Mouse (Mus musculus) midbrain, postnatal 0 days (tissue): ENCODE measurements at regions not wholly inside any gene's neighbourhood (a gene's known extent, or its start where the extent isn't known, plus 50 kb on each side); places are given as distances from the start of the nearest gene placed in this dataset.

Experiments
- ATAC-seq: fragments of 200-750 bp; cut with Nextera tagmentation; 2 replicates; pipeline ENCODE4 v1.8.0; 2017; ENCODE audit warnings: moderate number of reproducible peaks, mild to moderate bottlenecking, moderate TSS enrichment, moderate library complexity; ENCODE audit not compliant: low FRiP score
- DNase-seq: peaks from one replicate; pipeline ENCODE4 v3.0.0-alpha.2; 2015; ENCODE audit warnings: low spot score
- H3K27ac ChIP-seq: fragments of 300-500 bp; sonication (generic); 2 replicates; pipeline ENCODE4 v1.5.1; 2014; ENCODE audit warnings: low read depth, mild to moderate bottlenecking, low read length, mixed read lengths
- H3K27me3 ChIP-seq: fragments of 300-500 bp; sonication (generic); 2 replicates; pipeline ENCODE4 v1.6.1; 2014; ENCODE audit warnings: low read length, control low read depth, mixed read lengths; ENCODE audit not compliant: insufficient read depth
- H3K36me3 ChIP-seq: fragments of 300-500 bp; sonication (generic); 2 replicates; pipeline ENCODE4 v1.6.1; 2014; ENCODE audit warnings: low read length, control low read depth, mixed read lengths; ENCODE audit not compliant: insufficient read depth
- H3K4me1 ChIP-seq: fragments of 300-500 bp; sonication (generic); 2 replicates; pipeline ENCODE4 v1.6.1; 2014; ENCODE audit warnings: mild to moderate bottlenecking, control low read depth, antibody characterized with exemption, low read length, mixed read lengths; ENCODE audit not compliant: insufficient read depth
- H3K4me2 ChIP-seq: fragments of 300-500 bp; sonication (generic); 2 replicates; pipeline ENCODE4 v1.6.1; 2014; ENCODE audit warnings: low read depth, mild to moderate bottlenecking, low read length, mixed read lengths; ENCODE audit not compliant: poor library complexity, severe bottlenecking
- H3K4me3 ChIP-seq: fragments of 300-500 bp; sonication (generic); 2 replicates; pipeline ENCODE4 v1.5.1; 2014; ENCODE audit warnings: low read depth, mild to moderate bottlenecking, low read length, moderate library complexity
- H3K9ac ChIP-seq: fragments of 300-500 bp; sonication (generic); replicated peaks from 2 replicates; pipeline ENCODE4 v1.6.1; 2014; ENCODE audit warnings: mild to moderate bottlenecking, low read length, moderate library complexity, mixed read lengths; ENCODE audit not compliant: poor library complexity, severe bottlenecking
- H3K9me3 ChIP-seq: fragments of 300-500 bp; sonication (generic); 2 replicates; pipeline ENCODE4 v1.6.1; 2016; ENCODE audit warnings: low read length, control low read depth
- CTCF ChIP-seq: IDR thresholded peaks from 2 replicates; pipeline ENCODE4 v1.5.1; 2016; ENCODE audit warnings: antibody characterized with exemption, mild to moderate bottlenecking
- WGBS: fragments of 180-500 bp; shearing (Covaris S2); extraction: QIAGEN DNeasy Blood & Tissue Kit; methylation state at CpG from one replicate; pipeline ENCODE4 v1.1.7; 2014; 5-methylcytosine and 5-hydroxymethylcytosine counted together

- Histone ChIP-seq H3K27ac (peak overlapping the region; percentile 55; the same call in 1 of the 2 replicates), H3K27me3 (no peaks in the 10 kb centered on the region), H3K9me3 (no peaks in the 10 kb centered on the region), H3K9ac (no peak overlapping the region), H3K4me2 (no peak overlapping the region), H3K4me1 (peaks cover 2% of the 10 kb centered on the region; the same call in 1 of the 2 replicates), H3K4me3 (no peak overlapping the region), H3K36me3 (no peaks in the 10 kb centered on the region)
- 53% methylated on average over 6 of the region's 6 CpGs for WGBS
- DNase-seq = no peak
- ATAC-seq = no peak
- no peak for TF ChIP-seq CTCF
Measured at GRCm38 (mm10) chr8:107821522-107821921, 120.9 kb upstream of the Zfhx3 start.

GRCm38 (mm10) chr8:107824096-107824495 is 118.3 kb upstream of the Zfhx3 start:
- no peak overlapping the region for H3K27ac ChIP-seq
- DNase-seq (no peak), ATAC-seq (no peak)
- H3K4me1 ChIP-seq = no peaks in the 10 kb centered on the region
- peak overlapping the region; percentile 44; the same call in 1 of the 2 replicates for H3K9ac ChIP-seq
- H3K4me3 ChIP-seq = no peak overlapping the region
- no peaks in the 10 kb centered on the region for H3K9me3 ChIP-seq
- WGBS = 20% methylated on average over 7 of the region's 7 CpGs
- H3K27me3 ChIP-seq = no peaks in the 10 kb centered on the region
- TF ChIP-seq CTCF = no peak
- no peaks in the 10 kb centered on the region for H3K36me3 ChIP-seq
- H3K4me2 ChIP-seq = peak overlapping the region; percentile 55

GRCm38 (mm10) chr8:107824640-107825039 is 117.8 kb upstream of the Zfhx3 start:
- no peaks in the 10 kb centered on the region for H3K27me3 ChIP-seq
- peak overlapping the region; percentile 62 for H3K27ac ChIP-seq
- peak overlapping the region; percentile 44; the same call in 1 of the 2 replicates for H3K9ac ChIP-seq
- no peaks in the 10 kb centered on the region for H3K9me3 ChIP-seq
- H3K4me1 ChIP-seq = no peaks in the 10 kb centered on the region
- no peak for ATAC-seq
- peak; percentile 56 for DNase-seq
- H3K4me3 ChIP-seq = peak overlapping the region; percentile 20
- peak; percentile 40 for TF ChIP-seq CTCF
- peak overlapping the region; percentile 55 for H3K4me2 ChIP-seq
- no peaks in the 10 kb centered on the region for H3K36me3 ChIP-seq
- WGBS = under 1% methylated on average over 14 of the region's 14 CpGs

- WGBS = 84% methylated on average over 17 of the region's 17 CpGs
- Histone ChIP-seq H3K36me3 (no peaks in the 10 kb centered on the region), H3K27ac (no peak overlapping the region), H3K4me3 (no peak overlapping the region), H3K27me3 (no peaks in the 10 kb centered on the region), H3K4me1 (no peaks in the 10 kb centered on the region), H3K9ac (no peak overlapping the region), H3K9me3 (no peaks in the 10 kb centered on the region), H3K4me2 (no peak overlapping the region)
- DNase-seq (no peak), ATAC-seq (no peak)
- TF ChIP-seq CTCF = no peak
Measured at GRCm38 (mm10) chr8:107827500-107828125, 114.8 kb upstream of the Zfhx3 start.

DNA sequence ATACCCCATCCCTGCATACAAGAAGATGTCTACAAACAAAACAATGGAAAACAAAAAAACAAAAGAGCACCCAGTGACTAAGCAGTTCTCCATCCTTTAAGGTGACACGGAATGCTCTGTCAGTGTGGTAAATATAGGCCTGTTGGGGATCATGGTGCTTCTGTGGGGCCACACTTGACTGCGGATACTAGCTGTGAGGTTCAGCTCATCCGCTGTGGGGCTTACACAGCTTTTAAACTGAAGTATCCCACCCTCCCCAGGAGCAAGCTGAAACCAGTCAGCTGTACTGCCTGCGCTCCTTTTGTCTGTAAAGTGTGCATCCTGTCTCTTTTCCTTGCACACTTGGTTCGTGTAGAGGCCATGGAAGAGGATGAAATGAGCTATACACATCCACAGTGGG is 113.9 kb upstream of the Zfhx3 start:
- no peak overlapping the region for H3K4me2 ChIP-seq
- H3K36me3 ChIP-seq = no peaks in the 10 kb centered on the region
- H3K27me3 ChIP-seq = no peaks in the 10 kb centered on the region
- no peaks in the 10 kb centered on the region for H3K4me1 ChIP-seq
- DNase-seq = no peak
- no peak overlapping the region for H3K9ac ChIP-seq
- no peaks in the 10 kb centered on the region for H3K9me3 ChIP-seq
- 90% methylated on average over 5 of the region's 5 CpGs for WGBS
- H3K27ac ChIP-seq = no peak overlapping the region
- no peak for ATAC-seq
- TF ChIP-seq CTCF = no peak
- H3K4me3 ChIP-seq = no peak overlapping the region

DNA sequence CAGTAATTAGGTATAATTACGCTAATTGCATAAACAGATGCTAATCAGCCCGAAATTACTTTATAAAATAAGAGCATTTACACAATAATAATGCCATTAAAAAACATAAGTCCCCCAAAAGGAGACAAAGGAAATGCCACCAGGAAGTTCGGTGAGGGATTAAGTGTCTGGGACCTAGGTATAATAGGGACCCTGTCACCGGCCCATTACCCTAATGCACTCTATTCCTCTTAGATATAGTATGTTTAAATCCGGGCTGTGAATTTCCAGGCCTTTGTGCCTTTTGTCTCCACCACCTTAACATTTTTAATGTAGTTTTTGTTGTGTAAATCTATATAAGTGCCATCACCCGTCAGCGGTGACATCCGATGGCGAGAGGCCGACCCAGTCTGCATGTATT is 109.0 kb upstream of the Zfhx3 start:
- 44% methylated on average over 10 of the region's 10 CpGs for WGBS
- ATAC-seq = no peak
- no peak for TF ChIP-seq CTCF
- no peak for DNase-seq
- Histone ChIP-seq H3K27me3 (no peaks in the 10 kb centered on the region), H3K4me1 (no peaks in the 10 kb centered on the region), H3K4me2 (no peak overlapping the region), H3K9ac (no peak overlapping the region), H3K27ac (no peak overlapping the region), H3K9me3 (no peaks in the 10 kb centered on the region), H3K36me3 (no peaks in the 10 kb centered on the region), H3K4me3 (no peak overlapping the region)
